Mouse (Mus musculus) bone marrow, adult 2 months (tissue): ENCODE results near the gene Nkx3-2.

Experiments
- CTCF ChIP-seq: fragments of 200-500 bp; IDR thresholded peaks from 2 replicates; pipeline ENCODE4 v1.5.1; 2011; ENCODE audit warnings: low read length, control low read depth; ENCODE audit not compliant: control insufficient read depth, insufficient read depth
- POLR2A ChIP-seq: fragments of 200-500 bp; IDR thresholded peaks from 2 replicates; pipeline ENCODE4 v1.6.1; 2011; ENCODE audit warnings: low read depth, mild to moderate bottlenecking, control low read depth, low read length, borderline replicate concordance; ENCODE audit not compliant: control insufficient read depth

GRCm38 (mm10) chr5:41790517-41790916, 26.2 kb upstream of the Nkx3-2 start:
- TF ChIP-seq CTCF (no peak), POLR2A (no peak)
